Mouse (Mus musculus) lung, adult 18-20 months (tissue): ENCODE results near the gene Gm10840.

ENCODE experiments used
- DNase-seq, 2 experiments: peaks; one replicate each; pipeline ENCODE4 v3.0.0; 2022; ENCODE audit warnings: mixed read lengths in 2 of 2

Gm10840 gene

DNA sequence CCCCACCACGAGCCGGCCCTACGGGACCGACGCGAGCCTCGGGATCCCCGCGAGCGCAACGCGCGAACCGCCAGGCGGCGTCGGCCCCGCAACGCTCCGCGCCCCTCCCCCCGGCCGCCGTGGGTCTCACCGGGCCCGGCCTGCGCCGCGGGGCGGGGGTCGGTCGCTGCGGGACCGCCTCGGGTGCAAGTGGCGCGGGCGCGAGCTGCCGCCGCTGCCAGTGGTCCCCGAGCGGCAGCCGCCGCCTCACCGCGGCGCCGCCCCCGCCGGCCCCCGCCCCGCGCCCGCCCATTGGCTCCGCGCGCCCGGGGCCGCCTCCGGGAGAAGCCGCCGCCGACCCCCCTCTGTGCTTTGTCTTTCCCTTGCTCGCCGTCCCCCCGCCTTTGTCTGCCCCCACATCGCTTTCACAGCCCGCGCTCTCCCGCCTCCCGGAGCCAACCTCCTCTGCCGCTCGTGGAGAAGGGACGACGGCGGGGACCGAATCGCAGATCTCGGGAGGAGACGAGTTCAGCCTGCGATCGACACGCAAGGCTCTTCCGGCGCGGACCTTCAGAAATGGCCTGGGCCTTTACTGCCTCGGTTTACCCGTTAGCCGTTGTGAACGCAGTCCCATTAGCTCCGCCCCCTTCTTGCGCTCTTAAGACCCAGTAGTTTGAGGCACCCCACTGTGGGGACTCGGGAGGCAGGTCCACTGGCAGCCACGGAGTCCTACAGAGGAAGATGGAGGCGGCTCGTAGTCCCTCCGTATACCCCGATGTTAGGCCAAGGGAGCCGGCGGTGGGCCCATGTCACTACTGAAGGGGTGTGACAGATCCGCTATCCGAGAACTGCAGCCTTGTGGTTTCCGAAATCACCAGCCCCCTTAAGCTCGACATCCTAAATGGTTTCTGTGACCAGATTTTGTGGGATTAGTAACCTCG lies 469 bp upstream of the Gm10840 start:
- DNase-seq: peak; percentile 78 to 82

DNA sequence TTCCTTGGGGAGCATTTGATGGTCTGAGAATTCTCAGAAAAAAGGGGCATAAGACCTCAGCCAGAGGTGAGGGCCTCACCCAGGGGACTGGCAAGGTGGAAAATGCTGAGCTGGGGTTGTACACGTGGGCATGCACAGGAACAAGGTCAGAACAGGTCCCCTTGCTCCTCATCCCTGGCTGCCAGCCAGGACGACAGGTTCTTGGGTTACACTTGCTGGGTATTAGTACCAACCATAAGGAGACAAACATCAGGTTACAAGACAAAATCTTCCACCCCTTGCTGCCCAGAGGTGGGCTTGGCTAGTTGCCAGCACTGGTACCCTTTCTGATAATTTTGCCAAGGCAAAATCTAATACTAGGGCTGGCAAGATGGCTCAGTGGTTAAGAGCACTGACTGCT lies 1.6 kb downstream of the Gm10840 start:
- no peak for DNase-seq

DNA sequence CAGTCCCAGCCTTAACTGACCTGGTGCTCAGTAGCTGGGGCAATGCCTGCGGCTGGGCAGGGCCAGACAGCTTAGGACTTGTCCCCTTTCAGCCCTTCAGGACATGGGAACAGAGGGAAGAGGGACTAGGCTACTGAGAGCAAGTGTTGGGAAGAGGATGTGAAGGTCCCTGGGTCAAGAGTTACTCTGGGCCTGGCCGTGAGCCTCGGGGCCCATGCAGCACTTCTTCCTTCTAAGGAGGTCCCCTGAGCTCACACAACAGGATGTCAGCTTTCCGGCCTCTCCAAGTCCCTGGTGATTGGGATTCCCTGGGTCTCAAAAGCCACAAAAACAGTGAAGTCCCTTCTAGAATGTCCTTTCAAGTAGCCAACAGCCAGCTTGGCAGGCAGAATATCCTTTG lies 2.9 kb downstream of the Gm10840 start:
- DNase-seq: no peak

DNA sequence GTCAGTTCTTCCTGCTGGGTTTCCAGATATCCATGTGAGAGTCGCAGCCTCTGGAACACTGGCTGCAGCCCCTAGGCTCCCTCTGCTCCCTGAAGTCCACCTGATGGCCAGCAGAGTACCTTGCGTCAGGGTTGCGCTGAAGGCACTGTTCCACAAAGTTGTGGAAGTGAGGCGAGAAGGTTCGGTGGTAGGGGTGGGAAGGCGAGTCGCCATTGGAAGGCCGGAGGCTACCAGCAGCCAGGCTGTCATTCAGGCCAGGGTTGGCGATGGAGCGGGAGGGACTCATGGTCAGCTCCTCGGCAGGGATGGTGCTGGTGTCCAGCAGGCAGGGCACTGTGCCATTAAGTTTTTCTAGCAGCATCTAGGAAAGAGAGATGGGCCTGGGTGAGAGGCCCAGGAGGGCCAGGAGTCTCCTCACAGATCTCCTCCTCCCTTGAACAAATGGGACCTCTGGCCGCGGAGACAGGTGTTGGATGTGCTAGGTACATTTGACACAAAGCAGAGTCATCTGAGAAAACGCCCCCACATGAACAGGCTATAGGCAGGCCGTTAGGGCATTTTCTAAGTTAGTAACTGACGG lies 4.0 kb downstream of the Gm10840 start:
- no peak for DNase-seq

DNA sequence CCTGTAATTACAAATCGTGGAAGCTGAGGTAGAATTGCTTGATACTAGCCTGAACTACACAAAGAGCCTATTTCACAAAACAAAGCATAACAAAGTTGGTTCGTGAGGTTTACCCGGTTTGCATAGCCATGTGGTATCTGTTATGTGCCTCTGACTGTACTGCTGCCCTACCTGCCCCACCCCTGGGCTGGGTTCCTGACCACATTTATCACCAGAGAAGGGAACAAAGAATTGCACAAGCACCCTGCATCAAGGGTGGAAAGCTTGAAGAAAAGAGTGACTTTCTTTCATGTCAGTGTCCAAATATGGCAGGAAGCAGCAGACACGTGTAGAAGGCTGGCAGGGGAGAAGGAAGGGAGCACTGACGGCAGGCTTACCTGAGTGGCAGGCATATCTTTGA lies 6.8 kb downstream of the Gm10840 start:
- no peak for DNase-seq

DNA sequence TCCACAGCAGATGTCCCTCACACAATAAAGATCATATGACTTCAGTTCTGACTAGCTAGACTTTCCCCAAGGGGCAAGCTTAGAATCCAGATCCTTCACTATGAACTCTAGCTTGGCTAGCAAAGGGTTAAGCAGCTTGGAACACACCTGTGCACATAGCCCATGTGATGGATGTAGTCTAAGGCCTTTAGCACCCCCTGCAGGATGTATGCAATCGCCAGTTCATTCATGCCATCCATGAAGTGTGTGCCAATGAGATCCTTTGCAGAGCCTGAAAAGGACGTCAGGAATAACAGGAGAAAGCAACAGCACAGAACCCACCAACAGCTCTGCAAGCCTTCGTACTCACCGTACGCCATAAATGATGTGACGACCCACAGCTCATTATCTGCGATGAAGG lies 10.2 kb downstream of the Gm10840 start:
- DNase-seq: peak in 1 of 2 experiments; percentile 53

DNA sequence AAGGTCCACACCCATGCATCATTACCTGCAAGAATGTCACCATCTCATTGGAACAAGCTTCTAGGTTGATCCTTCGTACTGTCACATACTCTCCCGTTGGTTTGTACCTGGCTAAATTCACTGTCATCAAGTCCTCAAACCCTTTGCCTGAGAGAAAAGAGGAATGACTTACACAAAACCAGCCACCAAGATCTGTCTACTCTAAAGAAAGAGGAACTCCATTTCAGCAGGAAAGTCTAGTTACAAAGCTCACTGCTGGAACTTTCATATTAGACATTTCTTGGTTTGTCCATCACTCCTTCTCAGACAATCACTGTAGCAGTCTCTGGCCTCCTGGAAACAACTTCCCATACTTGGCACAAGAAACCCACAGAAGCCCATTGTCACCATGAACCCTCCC lies 12.6 kb downstream of the Gm10840 start:
- no peak for DNase-seq

DNA sequence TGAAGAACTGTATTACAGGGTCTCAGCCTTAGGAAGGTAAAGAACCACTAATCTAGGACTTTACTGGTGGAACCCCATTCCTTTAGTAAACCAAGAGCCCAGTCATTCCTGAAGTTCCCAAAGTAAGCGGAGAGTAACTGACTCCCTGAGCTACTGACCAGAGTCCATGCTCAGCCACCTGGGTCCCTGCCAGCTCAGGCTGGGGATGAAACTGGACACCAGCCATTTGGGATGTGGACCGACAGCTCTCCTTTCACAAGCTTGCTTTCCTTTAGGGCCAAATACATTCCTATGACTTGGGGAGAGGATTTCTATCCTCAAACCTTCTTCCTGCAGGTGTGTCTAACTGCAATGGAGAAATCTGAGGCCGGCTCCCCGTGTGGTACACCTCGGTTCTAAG lies 13.7 kb downstream of the Gm10840 start:
- no peak for DNase-seq

DNA sequence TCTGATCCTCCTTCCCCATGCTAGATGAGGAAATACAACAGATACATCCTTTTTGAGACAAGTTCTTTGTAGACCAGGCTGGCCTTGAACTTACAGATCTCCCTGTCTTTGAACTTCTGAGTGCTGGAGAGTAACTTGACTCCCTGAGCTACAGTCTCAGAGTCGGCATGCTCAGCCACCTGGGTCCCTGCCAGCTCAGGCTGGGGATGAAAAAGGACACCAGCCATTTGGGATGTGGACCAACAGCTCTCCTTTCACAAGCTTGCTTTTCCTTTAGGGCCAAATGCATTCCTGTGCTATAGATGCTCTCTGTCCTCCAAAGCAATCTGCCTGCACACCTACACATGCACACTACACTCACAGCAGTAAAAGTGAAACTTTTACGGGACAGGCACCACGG lies 14.4 kb downstream of the Gm10840 start:
- no peak for DNase-seq

DNA sequence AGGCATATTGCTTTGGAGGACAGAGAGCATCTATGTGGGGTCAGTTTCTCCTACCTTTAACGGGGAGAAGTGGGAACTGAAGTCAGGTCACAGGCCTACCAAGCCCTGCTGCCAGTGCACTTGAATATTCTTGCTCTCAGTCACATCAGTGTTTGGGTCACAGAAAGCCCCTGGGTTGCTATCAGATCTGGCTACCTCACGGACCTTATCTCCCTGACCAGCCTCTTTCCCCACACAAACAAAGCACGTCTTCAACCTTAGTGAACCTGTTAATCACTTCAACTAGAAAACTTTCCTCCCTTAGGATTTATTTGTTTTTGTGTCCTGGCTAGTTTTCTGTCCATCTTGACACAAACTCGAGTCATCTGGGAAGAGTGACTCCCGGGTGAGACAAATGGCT lies 15.7 kb downstream of the Gm10840 start:
- DNase-seq: no peak

DNA sequence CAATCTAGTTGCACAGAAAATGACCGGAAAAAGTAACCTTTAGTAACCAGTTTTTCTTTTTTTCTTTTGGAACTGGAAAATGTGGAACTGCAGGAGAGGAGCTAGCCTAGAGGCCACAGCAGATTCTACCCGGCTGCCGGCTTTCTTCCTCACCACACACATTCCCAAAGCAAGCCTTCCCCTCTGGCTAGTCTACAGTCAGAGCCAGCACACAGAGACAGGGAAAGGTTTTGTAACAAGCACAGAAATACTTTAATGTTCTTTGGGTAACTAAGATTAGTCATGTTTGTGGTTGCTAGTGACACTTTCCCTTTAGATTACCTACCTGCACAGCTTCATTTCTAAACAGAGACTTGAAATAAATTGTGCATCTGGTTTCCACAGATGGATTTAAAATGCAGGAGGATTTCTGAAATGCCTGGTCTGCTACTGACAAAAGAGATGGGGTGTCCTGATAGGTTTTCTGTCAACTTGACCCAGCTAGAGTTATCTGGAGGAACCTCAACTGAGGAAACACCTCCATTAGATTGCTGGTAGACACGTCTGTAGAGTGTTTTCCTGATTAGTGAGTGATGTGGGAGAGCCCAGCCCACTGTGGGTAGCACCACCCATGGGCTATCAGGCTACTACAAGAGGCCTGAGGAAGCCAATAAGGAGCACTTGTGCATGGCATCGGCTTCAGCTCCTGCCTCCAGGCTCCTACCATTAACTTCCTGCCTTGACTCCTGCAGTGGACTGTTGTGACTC lies 17.6 kb downstream of the Gm10840 start:
- DNase-seq: peak in 1 of 2 experiments; percentile 33

DNA sequence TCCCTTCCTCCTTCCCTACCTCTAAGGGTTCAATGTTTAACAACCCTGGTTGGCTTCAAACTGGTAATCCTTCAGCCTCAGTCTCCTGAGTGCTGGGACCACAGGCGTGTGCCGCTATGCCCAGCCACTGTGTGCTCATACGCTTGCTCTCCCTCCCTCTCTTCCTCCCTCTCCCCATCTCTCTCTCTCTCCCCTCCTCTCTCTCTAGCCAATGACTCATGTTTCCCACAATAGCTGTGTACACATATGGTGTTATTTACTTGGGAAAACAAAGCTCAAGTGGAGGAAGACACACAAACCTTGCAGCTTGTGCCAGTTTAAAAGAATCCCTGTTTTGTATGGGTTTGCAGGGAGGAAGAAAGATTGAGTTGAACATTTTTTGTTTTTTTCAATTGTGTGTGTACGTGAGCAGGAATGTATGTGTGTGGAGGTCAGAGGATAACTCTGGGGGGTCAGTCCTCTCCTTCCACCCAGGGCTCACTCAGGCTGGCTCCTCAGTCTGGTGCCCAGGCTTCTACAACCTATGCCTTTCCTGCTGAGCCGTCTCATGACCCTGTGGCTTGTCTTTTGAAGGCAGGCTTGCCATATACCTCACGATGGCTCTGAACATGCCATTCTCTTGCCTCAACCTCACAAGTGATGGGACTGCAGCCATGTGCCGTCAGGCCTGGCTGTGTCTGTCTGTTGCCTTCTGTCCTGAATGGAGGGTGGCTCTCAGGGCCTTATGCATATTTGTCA lies 19.2 kb downstream of the Gm10840 start:
- no peak for DNase-seq

DNA sequence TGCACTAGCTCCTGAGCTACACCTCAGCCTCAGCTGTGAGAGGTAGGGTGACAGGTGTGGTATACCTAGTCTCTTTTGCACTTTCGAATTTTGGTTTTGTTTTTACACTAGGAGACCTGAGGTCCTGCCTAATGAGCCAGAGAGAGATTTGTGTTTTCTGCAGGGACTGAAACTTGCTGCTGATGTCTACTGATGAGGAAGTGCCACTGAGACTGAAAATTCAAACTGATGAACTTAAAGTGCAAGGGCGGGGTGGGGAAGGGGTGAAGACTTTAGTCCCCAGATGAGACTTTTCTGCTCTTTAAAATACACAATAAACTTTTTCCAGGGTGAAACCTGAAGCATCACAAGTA lies 19.8 kb downstream of the Gm10840 start:
- DNase-seq: no peak

DNA sequence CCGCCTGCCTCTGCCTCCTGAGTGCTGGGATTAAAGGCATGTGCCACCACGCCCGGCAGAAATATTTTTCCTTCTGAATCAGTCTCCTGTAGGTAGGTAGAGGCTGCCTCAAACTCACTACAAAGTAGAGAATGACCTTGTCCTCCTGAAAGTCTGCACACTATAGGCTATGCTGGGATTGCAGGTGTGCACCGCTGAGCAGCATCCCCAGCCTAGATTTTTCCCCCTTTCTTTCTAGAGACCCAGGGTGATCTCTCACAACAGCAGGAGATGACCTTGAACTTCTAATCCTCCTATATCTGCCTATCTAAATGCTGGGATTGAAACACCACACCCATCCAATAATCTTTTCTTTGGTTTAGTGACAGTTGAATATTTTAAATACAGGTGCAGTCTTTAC lies 26.7 kb downstream of the Gm10840 start:
- no peak for DNase-seq

DNA sequence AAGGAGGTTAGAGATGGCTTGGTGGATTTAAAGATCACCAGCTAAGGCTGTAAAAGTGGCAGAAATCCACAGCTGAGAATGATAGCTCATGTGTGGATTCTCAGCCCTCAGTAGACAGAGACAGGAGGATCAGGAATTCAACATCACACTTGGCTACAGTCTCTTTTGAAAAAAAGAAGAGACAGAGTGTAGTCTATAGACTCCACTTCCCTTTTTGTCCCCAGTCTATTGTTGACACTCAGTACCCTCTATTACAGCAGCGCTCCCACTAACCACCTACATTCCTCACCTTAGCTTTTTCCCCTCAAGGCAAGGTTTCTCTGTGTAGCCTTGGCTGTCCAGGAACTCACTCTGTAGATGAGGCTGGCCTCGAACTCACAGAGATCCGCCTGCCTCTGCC lies 31.1 kb downstream of the Gm10840 start:
- no peak for DNase-seq

DNA sequence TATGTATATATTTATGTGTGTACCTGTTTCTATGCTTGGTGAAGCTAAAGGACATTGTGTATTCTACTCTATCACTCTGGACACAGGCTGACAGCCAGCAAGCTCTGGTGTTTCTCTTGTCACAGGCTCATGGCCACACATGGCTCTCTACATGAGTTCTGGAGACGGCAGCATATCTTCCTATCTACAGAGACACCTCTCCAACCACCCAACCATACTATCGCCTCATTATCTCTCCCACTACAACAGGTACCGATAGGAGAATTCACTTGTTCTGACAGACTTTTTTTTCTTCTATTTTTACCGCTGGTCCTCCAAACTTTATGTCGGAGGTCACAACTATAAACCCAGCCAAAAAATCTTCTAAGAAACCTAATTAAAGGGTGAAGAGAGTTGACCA lies 31.6 kb downstream of the Gm10840 start:
- DNase-seq: no peak

DNA sequence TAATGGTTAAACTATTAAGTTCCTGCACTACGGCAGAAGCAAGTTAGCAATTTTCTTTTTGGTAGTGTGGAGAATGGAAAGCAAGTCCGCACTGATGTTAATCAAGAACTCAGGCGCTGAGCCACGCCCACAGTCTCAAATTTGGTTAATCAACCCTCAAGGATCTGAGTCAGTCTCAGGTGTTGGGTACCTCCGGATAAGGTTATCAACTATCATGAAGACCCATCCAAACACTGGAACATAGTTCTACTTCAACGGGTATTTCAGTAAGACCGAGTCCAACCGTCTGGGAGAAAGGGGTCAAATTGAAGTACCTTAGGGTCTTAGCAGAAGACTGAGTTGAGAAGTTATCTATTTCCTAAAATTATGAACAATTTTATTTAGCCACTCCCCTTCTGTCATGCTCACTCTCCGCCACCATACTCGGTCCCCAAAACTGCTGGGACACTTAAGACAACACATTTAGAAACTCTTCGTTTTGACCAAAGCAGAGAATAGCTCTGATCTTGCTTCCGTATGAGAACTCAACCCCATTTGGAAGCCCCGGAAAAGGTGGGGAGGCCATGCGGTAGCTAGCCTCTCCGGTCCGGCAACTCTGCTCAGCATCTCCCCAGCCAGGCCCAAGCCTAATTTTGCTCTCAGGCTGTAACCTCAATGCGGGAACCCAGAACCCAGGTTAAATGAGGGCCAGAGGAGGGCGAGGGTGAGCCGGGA lies 32.2 kb downstream of the Gm10840 start:
- DNase-seq: peak in 1 of 2 experiments; percentile 30

DNA sequence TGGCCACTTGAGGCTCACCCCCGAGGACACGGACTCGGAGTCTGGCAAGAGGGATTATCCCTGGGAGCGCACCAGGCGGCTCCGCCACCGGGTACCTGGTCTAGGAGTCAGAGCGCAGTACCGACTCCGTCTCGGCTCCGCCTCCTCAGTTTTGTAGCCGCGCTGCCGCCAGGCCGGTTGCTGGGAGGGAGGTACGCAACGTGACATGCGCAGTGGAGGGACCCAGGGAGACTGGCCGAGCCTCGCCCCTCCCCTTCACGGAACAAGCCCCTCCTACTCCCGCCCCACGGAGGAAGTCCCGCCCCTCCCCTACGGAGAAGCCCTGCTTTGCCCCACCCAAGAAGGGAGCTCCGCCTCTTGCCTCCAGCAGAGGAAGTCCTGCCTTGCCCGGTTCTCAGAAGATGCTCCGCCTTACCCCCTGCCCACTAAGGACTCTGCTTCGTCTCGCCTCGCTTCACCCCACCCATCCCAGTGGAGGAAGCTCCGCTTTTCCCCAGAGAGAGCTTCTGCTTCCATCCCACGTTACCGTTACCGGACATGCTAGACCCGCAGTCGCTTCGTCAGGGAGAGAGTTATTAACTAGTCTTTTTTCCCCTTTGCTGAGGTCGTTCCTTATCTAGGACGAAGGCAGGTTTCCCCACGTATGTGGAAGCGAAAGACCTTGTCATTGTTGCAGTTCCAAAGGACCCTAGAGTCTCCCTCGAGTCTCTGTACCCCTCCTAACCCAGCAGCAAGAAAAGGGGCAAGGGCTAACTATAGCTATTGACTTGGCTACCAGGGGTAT lies 32.9 kb downstream of the Gm10840 start:
- DNase-seq: peak; percentile 97 to 98

DNA sequence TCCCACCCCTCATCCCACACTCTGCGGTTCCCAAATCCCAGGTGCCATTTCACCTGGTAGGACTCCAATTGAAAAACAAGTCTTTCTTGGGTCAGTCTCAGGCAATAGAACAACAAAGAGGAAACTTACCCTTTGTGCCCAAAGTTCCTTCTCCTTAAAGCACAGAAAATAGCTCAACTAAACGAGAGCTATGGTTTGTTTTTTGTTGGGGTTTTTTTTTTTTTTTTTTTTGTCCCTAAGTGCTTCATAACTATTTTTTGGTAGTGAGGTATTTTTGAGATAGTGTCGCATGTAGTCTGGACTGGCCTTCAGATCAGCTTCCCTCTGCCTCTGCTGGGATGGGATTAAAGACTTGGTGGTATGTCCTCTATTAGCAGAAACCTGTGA lies 33.5 kb downstream of the Gm10840 start:
- DNase-seq: no peak

DNA sequence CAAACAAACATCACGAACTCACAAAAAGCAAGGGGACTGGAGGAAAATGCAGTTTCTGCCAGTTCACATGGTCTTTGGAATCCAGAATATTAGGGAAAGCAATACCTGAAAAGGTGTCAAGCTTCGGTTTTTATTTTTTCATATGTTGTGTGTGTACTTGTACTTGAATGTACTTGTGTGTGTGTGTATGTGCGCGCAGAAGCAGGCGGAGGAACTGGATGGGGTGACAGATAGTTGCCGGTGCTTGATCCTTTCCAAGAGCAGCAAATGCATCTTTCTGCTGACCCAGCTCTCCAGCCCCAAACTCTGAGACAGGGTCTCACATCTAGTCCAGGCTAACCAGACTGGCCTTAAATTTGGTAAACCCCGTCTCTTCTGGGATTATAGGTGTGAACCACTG lies 34.2 kb downstream of the Gm10840 start:
- DNase-seq: no peak

DNA sequence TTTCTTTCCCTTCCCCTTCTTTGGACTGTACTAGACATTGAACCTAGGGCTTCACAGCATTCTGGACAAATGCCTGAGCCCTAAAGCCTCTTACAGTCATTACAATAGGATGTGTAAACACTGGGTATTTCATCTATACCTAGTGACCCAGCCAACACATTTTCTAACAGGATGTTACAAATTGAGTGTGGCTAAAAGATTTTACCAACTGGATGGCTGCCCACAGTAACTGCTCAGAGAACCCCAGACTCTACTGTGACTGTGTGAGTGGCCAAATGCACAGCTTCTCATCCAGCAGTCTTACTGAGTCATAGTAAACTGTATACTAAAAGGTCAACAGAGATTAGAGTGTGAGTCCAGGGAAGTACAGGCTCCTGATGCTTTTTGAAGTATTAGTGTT lies 34.7 kb downstream of the Gm10840 start:
- no peak for DNase-seq

DNA sequence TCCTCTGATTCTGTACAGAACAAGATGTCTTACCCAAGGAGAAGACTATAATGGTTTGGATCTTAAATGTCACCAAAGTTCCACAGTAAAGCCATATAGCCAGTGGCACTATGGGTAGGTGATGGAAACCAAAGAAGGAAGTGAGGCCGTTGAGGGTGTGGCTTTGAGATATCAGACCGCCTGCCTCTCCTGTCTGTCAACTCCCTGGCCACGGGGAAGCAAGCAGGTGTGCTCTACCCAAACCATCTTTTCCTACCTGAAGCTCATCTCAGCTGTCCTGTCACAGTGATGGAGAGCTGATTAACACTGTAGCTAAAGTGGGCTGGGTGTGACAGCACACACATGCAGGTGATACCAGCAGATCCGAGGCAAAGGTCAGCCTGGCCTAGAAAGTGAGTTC lies 37.6 kb downstream of the Gm10840 start:
- no peak for DNase-seq
